Mouse (Mus musculus): ENCODE results near the gene Gm5150. TPM values are rescaled to one million over a fixed set of nuclear protein-coding genes. Genes with fewer than 3 reads are reported as not detected.

Gm5150 gene
- polyA plus RNA-seq, 1 experiment = 17.9 TPM

DNA sequence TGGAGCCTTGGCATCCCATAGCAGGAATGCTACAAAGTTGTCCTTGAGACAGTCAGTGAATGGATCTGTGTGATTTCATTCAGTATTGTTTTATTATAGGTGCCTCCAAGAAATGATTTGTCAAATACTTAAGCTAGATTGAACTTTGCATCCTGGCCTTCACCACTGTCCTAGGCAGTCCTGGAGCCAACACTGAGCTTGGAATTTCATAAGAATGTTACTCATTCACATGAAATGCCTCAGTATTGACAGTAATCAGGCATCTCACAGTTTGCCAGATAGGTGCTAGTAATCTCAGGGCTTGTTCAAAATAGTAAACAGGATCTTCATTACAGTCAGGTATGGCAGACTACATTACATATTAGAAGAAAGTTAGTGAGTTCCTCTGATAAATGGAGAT lies 49.3 kb downstream of the Gm5150 start:
- Histone ChIP-seq H3K4me3 (ENCODE audit: insufficient read depth, low read length) (no peak overlapping the region), H3K4me1 (ENCODE audit: control insufficient read depth, insufficient read depth, low read length) (no peaks in the 10 kb centered on the region), H3K27ac (ENCODE audit: insufficient read depth, low read depth, low read length) (no peak overlapping the region)
- TF ChIP-seq POLR2A (IDR thresholded peaks at IDR 0.05; ENCODE audit: borderline replicate concordance, low read depth, low read length) (no peak), CTCF (IDR thresholded peaks at IDR 0.05; ENCODE audit: low read depth, low read length) (no peak)

Other genes with a start within 250 kb of the Gm5150 start
- 146 and 152 TPM in 2 replicates for gene Sirpb1c, start 157.9 kb downstream of the Gm5150 start, polyA plus RNA-seq (2012; ENCODE audit: insufficient read depth, insufficient read length, missing spikeins)